Mouse (Mus musculus) CH12.LX (cell line): ENCODE measurements around the gene Tshr.

Source experiments
- CTCF ChIP-seq, 2 experiments: IDR thresholded peaks in 1 of 2; conservative IDR thresholded peaks in 1 of 2; 2 replicates each; pipeline ENCODE4 v1.5.1; 2011 to 2012; ENCODE audit warnings: low read depth in 2 of 2, low read length in 2 of 2, improper control_type of control experiment in 1 of 2, inconsistent platforms in 1 of 2, mild to moderate bottlenecking in 1 of 2, moderate library complexity in 1 of 2
- ELF1 ChIP-seq: IDR thresholded peaks from 2 replicates; pipeline ENCODE4 v1.6.1; 2014; ENCODE audit warnings: low read depth, mild to moderate bottlenecking, inconsistent platforms, low read length, improper control_type of control experiment
- EP300 ChIP-seq: IDR thresholded peaks from 2 replicates; pipeline ENCODE4 v1.6.1; 2011; ENCODE audit warnings: low read length, improper control_type of control experiment
- ETS1 ChIP-seq: conservative IDR thresholded peaks from 2 replicates; pipeline ENCODE4 v1.6.1; 2012; ENCODE audit warnings: low read depth, mild to moderate bottlenecking, inconsistent platforms, low read length, improper control_type of control experiment, moderate library complexity
- MYC ChIP-seq: IDR thresholded peaks from 2 replicates; pipeline ENCODE4 v1.6.1; 2011; ENCODE audit warnings: low read depth, mild to moderate bottlenecking, improper control_type of control experiment, low read length
- NRF1 ChIP-seq: IDR thresholded peaks from 2 replicates; pipeline ENCODE4 v1.6.1; 2014; ENCODE audit warnings: low read depth, mild to moderate bottlenecking, inconsistent platforms, low read length, improper control_type of control experiment, moderate library complexity
- TBP ChIP-seq: conservative IDR thresholded peaks from 2 replicates; pipeline ENCODE4 v1.6.1; 2011; ENCODE audit warnings: low read depth, low read length, improper control_type of control experiment

GRCm38 (mm10) chr12:91416828-91417227 lies 32.5 kb downstream of the Tshr start:
- TF ChIP-seq CTCF (conservative IDR thresholded peaks at IDR 0.05 in 1 of 2, IDR thresholded peaks at IDR 0.05 in 1 of 2; ENCODE audit: low read depth in 2 of 2, low read length in 2 of 2) = no peak
- TF ChIP-seq EP300 = no peak
- no peak for TF ChIP-seq MYC
- no peak for TF ChIP-seq ETS1
- no peak for TF ChIP-seq NRF1
- no peak for TF ChIP-seq TBP
- no peak for TF ChIP-seq ELF1
